Mouse (Mus musculus) spleen, postnatal 36 days (tissue): Measurements from ENCODE around the gene Arid5b.
A peak's percentile ranks its signal among the peaks of the same experiment; 100 is the strongest.

ENCODE experiments used
- DNase-seq, 2 experiments: peaks; one replicate each; pipeline ENCODE4 v3.0.0; 2022; ENCODE audit warnings: low spot score in 2 of 2, mixed read lengths in 1 of 2

The Arid5b gene

GRCm38 (mm10) chr10:68164723-68165706, 113.5 kb downstream of the Arid5b start:
- DNase-seq: peak; percentile 30 to 47

- DNase-seq: no peak
Observed at GRCm38 (mm10) chr10:68164137-68164536, 114.4 kb downstream of the Arid5b start.

- DNase-seq: no peak
Observed at GRCm38 (mm10) chr10:68159759-68160158, 118.8 kb downstream of the Arid5b start.

GRCm38 (mm10) chr10:68158555-68158954, 120.0 kb downstream of the Arid5b start:
- DNase-seq: no peak

GRCm38 (mm10) chr10:68157511-68157910, 121.0 kb downstream of the Arid5b start:
- DNase-seq: no peak

GRCm38 (mm10) chr10:68156646-68157245, 121.8 kb downstream of the Arid5b start:
- DNase-seq: no peak

GRCm38 (mm10) chr10:68156159-68156558, 122.4 kb downstream of the Arid5b start:
- no peak for DNase-seq

- DNase-seq: peak; percentile 22 to 50
Observed at GRCm38 (mm10) chr10:68155431-68156119, 123.0 kb downstream of the Arid5b start.

GRCm38 (mm10) chr10:68154046-68154765, 124.3 kb downstream of the Arid5b start:
- no peak for DNase-seq

- DNase-seq: no peak
Observed at GRCm38 (mm10) chr10:68153344-68154045, 125.0 kb downstream of the Arid5b start.

GRCm38 (mm10) chr10:68148495-68148894, 130.0 kb downstream of the Arid5b start:
- DNase-seq: no peak

GRCm38 (mm10) chr10:68147730-68148129, 130.8 kb downstream of the Arid5b start:
- DNase-seq: no peak

- DNase-seq: peak; percentile 46 to 68
Observed at GRCm38 (mm10) chr10:68146842-68147241, 131.7 kb downstream of the Arid5b start.

GRCm38 (mm10) chr10:68145286-68145950, 133.1 kb downstream of the Arid5b start:
- no peak for DNase-seq

- DNase-seq: no peak
Observed at GRCm38 (mm10) chr10:68142501-68142900, 136.0 kb downstream of the Arid5b start.

GRCm38 (mm10) chr10:68141567-68141966, 137.0 kb downstream of the Arid5b start:
- no peak for DNase-seq

- DNase-seq: no peak
Observed at GRCm38 (mm10) chr10:68140871-68141270, 137.7 kb downstream of the Arid5b start.

- no peak for DNase-seq
Observed at GRCm38 (mm10) chr10:68140306-68140705, 138.2 kb downstream of the Arid5b start.

- no peak for DNase-seq
Observed at GRCm38 (mm10) chr10:68138123-68138522, 140.4 kb downstream of the Arid5b start.

GRCm38 (mm10) chr10:68137151-68137833, 141.2 kb downstream of the Arid5b start:
- no peak for DNase-seq
